Mouse (Mus musculus) thymus, adult 2 months (tissue): ENCODE measurements around the gene Eva1b.

Source experiments
- CTCF ChIP-seq: fragments of 200-500 bp; IDR thresholded peaks from 2 replicates; pipeline ENCODE4 v1.5.1; 2012; ENCODE audit warnings: mild to moderate bottlenecking, control low read depth, low read length, moderate library complexity, borderline replicate concordance; ENCODE audit not compliant: control insufficient read depth, poor library complexity, insufficient read depth; ENCODE audit errors: extremely low read depth
- POLR2A ChIP-seq: fragments of 200-500 bp; IDR thresholded peaks from 2 replicates; pipeline ENCODE4 v1.6.1; 2012; ENCODE audit warnings: mild to moderate bottlenecking, low read length, control low read depth, moderate library complexity; ENCODE audit not compliant: control insufficient read depth, poor library complexity, insufficient read depth; ENCODE audit errors: extremely low read depth

DNA sequence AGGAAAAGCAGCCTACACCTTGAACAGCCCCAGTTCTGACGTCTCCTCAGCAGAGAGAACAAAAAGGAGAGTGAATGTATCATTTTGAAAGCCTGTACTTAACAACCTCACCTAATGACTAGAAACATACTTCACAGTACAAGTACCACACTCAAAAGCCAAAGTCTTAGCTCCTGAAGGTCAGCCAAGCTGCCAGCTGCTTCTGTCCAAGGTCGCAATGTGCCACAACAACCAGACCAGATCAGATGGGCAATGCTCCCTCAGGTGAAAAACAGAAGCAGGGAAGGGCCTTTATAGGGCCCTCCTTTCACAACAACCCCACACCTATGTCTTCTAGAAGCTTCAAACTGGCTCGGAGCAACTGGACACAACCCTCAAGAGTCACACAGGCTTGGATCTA, 18.5 kb downstream of the Eva1b start:
- no peak for TF ChIP-seq CTCF
- TF ChIP-seq POLR2A, result no peak
